Mouse (Mus musculus): ENCODE data around the gene Hist1h4m.
"Not testable (repeated sequence)": the region's sequence is repeated elsewhere in the genome, so short reads cannot be mapped to it uniquely, and the experiment has no call there.

DNA sequence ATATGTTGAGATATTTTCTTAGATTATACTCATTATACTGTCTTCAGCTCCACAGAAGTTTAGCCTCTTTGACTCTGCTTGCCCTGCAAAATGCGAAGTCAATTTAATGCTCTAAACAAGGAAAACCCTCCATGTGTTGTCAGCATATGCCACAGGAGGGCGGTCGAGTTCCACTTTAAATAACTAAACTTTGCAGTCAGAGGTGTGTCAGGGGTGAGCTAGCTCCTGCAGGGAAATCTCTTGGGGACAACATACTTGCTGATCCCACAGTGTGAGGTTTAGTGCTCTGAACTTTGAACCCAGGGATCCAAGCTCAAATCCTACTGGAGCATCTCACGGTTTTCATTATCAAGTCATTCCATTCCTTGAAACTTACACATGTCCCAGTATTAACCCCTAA lies 29.0 kb downstream of the Hist1h4m start:
- not testable (repeated sequence) for TF ChIP-seq CTCF (IDR thresholded peaks at IDR 0.05; ENCODE audit: control insufficient read depth, insufficient read depth, insufficient replicate concordance, low read depth, low read length); POLR2A (IDR thresholded peaks at IDR 0.05; ENCODE audit: control insufficient read depth, low read depth, low read length)

Data from testis, adult 2 months (tissue).